Mouse (Mus musculus): ENCODE data around the gene 1700022I11Rik. TPM values are rescaled to one million over a fixed set of nuclear protein-coding genes. Genes with fewer than 3 reads are reported as not detected.
A peak's percentile ranks its signal among the peaks of the same experiment; 100 is the strongest.
"Not testable (repeated sequence)": the region's sequence is repeated elsewhere in the genome, so short reads cannot be mapped to it uniquely, and the experiment has no call there.

The 1700022I11Rik gene
- polyA plus RNA-seq, 1 experiment, result 0.48 TPM

- Histone ChIP-seq H3ac (ENCODE audit: control insufficient read depth, insufficient read length, low read depth) (no peak overlapping the region), H3K79me2 (ENCODE audit: control insufficient read depth, insufficient read depth) (no peaks in the 10 kb centered on the region), H3K79me3 (ENCODE audit: low read depth) (no peaks in the 10 kb centered on the region), H3K4me3 (ENCODE audit: insufficient read depth, poor library complexity, severe bottlenecking) (no peak overlapping the region), H3K27me3 (ENCODE audit: control insufficient read depth, insufficient read depth, insufficient read length) (no peaks in the 10 kb centered on the region), H3K36me3 (ENCODE audit: control insufficient read depth, insufficient read depth) (peaks cover 16% of the 10 kb centered on the region)
- TF ChIP-seq CEBPB (IDR thresholded peaks at IDR 0.05; ENCODE audit: low read depth) (no peak), MYOG (IDR thresholded peaks at IDR 0.05; ENCODE audit: control insufficient read depth, extremely low read depth, insufficient read length) (no peak), USF1 (IDR thresholded peaks at IDR 0.05; ENCODE audit: low read depth) (no peak), MYOD1 (IDR thresholded peaks at IDR 0.05; ENCODE audit: control insufficient read depth, insufficient read length, low read depth) (no peak), CTCF (IDR thresholded peaks at IDR 0.05; ENCODE audit: control insufficient read depth, insufficient read depth, insufficient read length) (no peak), MAX (IDR thresholded peaks at IDR 0.05) (no peak), FOSL1 (IDR thresholded peaks at IDR 0.05; ENCODE audit: insufficient read depth, low read length, poor library complexity, severe bottlenecking) (no peak)
Measured at GRCm38 (mm10) chr4:42972952-42973351, 3.5 kb downstream of the 1700022I11Rik start.

GRCm38 (mm10) chr4:42973868-42974267 is 4.5 kb downstream of the 1700022I11Rik start:
- no peak for TF ChIP-seq USF1 (IDR thresholded peaks at IDR 0.05; ENCODE audit: low read depth)
- TF ChIP-seq MYOD1 (IDR thresholded peaks at IDR 0.05; ENCODE audit: control insufficient read depth, insufficient read length, low read depth), result no peak
- TF ChIP-seq MAX (IDR thresholded peaks at IDR 0.05), result no peak
- TF ChIP-seq MYOG (IDR thresholded peaks at IDR 0.05; ENCODE audit: control insufficient read depth, extremely low read depth, insufficient read length), result no peak
- no peak for TF ChIP-seq FOSL1 (IDR thresholded peaks at IDR 0.05; ENCODE audit: insufficient read depth, low read length, poor library complexity, severe bottlenecking)
- no peak for TF ChIP-seq CEBPB (IDR thresholded peaks at IDR 0.05; ENCODE audit: low read depth)
- TF ChIP-seq CTCF (IDR thresholded peaks at IDR 0.05; ENCODE audit: control insufficient read depth, insufficient read depth, insufficient read length), result no peak
- Histone ChIP-seq H3K27me3 (ENCODE audit: control insufficient read depth, insufficient read depth, insufficient read length) (no peaks in the 10 kb centered on the region), H3ac (ENCODE audit: control insufficient read depth, insufficient read length, low read depth) (no peak overlapping the region)

GRCm38 (mm10) chr4:42978062-42978461 is 8.7 kb downstream of the 1700022I11Rik start:
- Histone ChIP-seq H3K4me3 (ENCODE audit: insufficient read depth, poor library complexity, severe bottlenecking) (no peak overlapping the region), H3ac (ENCODE audit: control insufficient read depth, insufficient read length, low read depth) (no peak overlapping the region), H3K79me3 (ENCODE audit: low read depth) (no peaks in the 10 kb centered on the region), H3K27me3 (ENCODE audit: control insufficient read depth, insufficient read depth, insufficient read length) (no peaks in the 10 kb centered on the region), H3K79me2 (ENCODE audit: control insufficient read depth, insufficient read depth) (no peaks in the 10 kb centered on the region), H3K36me3 (ENCODE audit: control insufficient read depth, insufficient read depth) (peaks cover 58% of the 10 kb centered on the region)
- no peak for TF ChIP-seq MYOG (IDR thresholded peaks at IDR 0.05; ENCODE audit: control insufficient read depth, extremely low read depth, insufficient read length)
- no peak for TF ChIP-seq USF1 (IDR thresholded peaks at IDR 0.05; ENCODE audit: low read depth)
- TF ChIP-seq FOSL1 (IDR thresholded peaks at IDR 0.05; ENCODE audit: insufficient read depth, low read length, poor library complexity, severe bottlenecking), result no peak
- no peak for TF ChIP-seq MAX (IDR thresholded peaks at IDR 0.05)
- TF ChIP-seq CEBPB (IDR thresholded peaks at IDR 0.05; ENCODE audit: low read depth), result no peak
- TF ChIP-seq CTCF (IDR thresholded peaks at IDR 0.05; ENCODE audit: control insufficient read depth, insufficient read depth, insufficient read length), result no peak
- TF ChIP-seq MYOD1 (IDR thresholded peaks at IDR 0.05; ENCODE audit: control insufficient read depth, insufficient read length, low read depth), result no peak

More at GRCm38 (mm10) chr4:42973868-42974267, 4.5 kb downstream of the 1700022I11Rik start:
- Histone ChIP-seq H3K36me3 (ENCODE audit: control insufficient read depth, insufficient read depth) (peaks cover 23% of the 10 kb centered on the region), H3K79me3 (ENCODE audit: low read depth) (no peaks in the 10 kb centered on the region), H3K79me2 (ENCODE audit: control insufficient read depth, insufficient read depth) (no peaks in the 10 kb centered on the region), H3K4me3 (ENCODE audit: insufficient read depth, poor library complexity, severe bottlenecking) (no peak overlapping the region)

GRCm38 (mm10) chr4:42980467-42980866 is 11.1 kb downstream of the 1700022I11Rik start:
- not testable (repeated sequence) for H3ac ChIP-seq (ENCODE audit: control insufficient read depth, insufficient read length, low read depth); H3K27me3 ChIP-seq (ENCODE audit: control insufficient read depth, insufficient read depth, insufficient read length); H3K79me3 ChIP-seq (ENCODE audit: low read depth); H3K79me2 ChIP-seq (ENCODE audit: control insufficient read depth, insufficient read depth); H3K4me3 ChIP-seq (ENCODE audit: insufficient read depth, poor library complexity, severe bottlenecking)
- peaks cover 82% of the 10 kb centered on the region for H3K36me3 ChIP-seq (ENCODE audit: control insufficient read depth, insufficient read depth)

- peaks cover 19% of the 10 kb centered on the region for H3K79me3 ChIP-seq (ENCODE audit: low read depth)
- H3K4me3 ChIP-seq (ENCODE audit: insufficient read depth, poor library complexity, severe bottlenecking), result no peak overlapping the region
- TF ChIP-seq CTCF (IDR thresholded peaks at IDR 0.05; ENCODE audit: control insufficient read depth, insufficient read depth, insufficient read length) (no peak), MYOD1 (IDR thresholded peaks at IDR 0.05; ENCODE audit: control insufficient read depth, insufficient read length, low read depth) (no peak), FOSL1 (IDR thresholded peaks at IDR 0.05; ENCODE audit: insufficient read depth, low read length, poor library complexity, severe bottlenecking) (no peak), CEBPB (IDR thresholded peaks at IDR 0.05; ENCODE audit: low read depth) (no peak), MAX (IDR thresholded peaks at IDR 0.05) (no peak), USF1 (IDR thresholded peaks at IDR 0.05; ENCODE audit: low read depth) (no peak), MYOG (IDR thresholded peaks at IDR 0.05; ENCODE audit: control insufficient read depth, extremely low read depth, insufficient read length) (no peak)
- H3ac ChIP-seq (ENCODE audit: control insufficient read depth, insufficient read length, low read depth), result no peak overlapping the region
- H3K36me3 ChIP-seq (ENCODE audit: control insufficient read depth, insufficient read depth), result peaks cover 97% of the 10 kb centered on the region
- H3K27me3 ChIP-seq (ENCODE audit: control insufficient read depth, insufficient read depth, insufficient read length), result no peaks in the 10 kb centered on the region
- peaks cover 41% of the 10 kb centered on the region for H3K79me2 ChIP-seq (ENCODE audit: control insufficient read depth, insufficient read depth)
Measured at GRCm38 (mm10) chr4:42988296-42988695, 18.9 kb downstream of the 1700022I11Rik start.

- Histone ChIP-seq H3K79me2 (ENCODE audit: control insufficient read depth, insufficient read depth) (peaks cover 69% of the 10 kb centered on the region), H3K36me3 (ENCODE audit: control insufficient read depth, insufficient read depth) (peaks cover 52% of the 10 kb centered on the region), H3K79me3 (ENCODE audit: low read depth) (peaks cover 49% of the 10 kb centered on the region), H3K27me3 (ENCODE audit: control insufficient read depth, insufficient read depth, insufficient read length) (no peaks in the 10 kb centered on the region), H3ac (ENCODE audit: control insufficient read depth, insufficient read length, low read depth) (no peak overlapping the region), H3K4me3 (ENCODE audit: insufficient read depth, poor library complexity, severe bottlenecking) (peak overlapping the region; percentile 89)
- TF ChIP-seq CTCF (IDR thresholded peaks at IDR 0.05; ENCODE audit: control insufficient read depth, insufficient read depth, insufficient read length) (no peak), USF1 (IDR thresholded peaks at IDR 0.05; ENCODE audit: low read depth) (no peak), MYOD1 (IDR thresholded peaks at IDR 0.05; ENCODE audit: control insufficient read depth, insufficient read length, low read depth) (no peak), FOSL1 (IDR thresholded peaks at IDR 0.05; ENCODE audit: insufficient read depth, low read length, poor library complexity, severe bottlenecking) (no peak), MYOG (IDR thresholded peaks at IDR 0.05; ENCODE audit: control insufficient read depth, extremely low read depth, insufficient read length) (no peak), MAX (IDR thresholded peaks at IDR 0.05) (no peak), CEBPB (IDR thresholded peaks at IDR 0.05; ENCODE audit: low read depth) (no peak)
Measured at GRCm38 (mm10) chr4:42998022-42998421, 28.6 kb downstream of the 1700022I11Rik start.
